Mouse (Mus musculus): ENCODE results near the gene Def6.

- TF ChIP-seq POLR2A (IDR thresholded peaks at IDR 0.05; ENCODE audit: low read depth, low read length) (no peak), CTCF (IDR thresholded peaks at IDR 0.05; ENCODE audit: extremely low read depth, insufficient read length, insufficient replicate concordance, low read depth, low read length) (no peak)
Observed at GRCm38 (mm10) chr17:28246640-28247039, 39.1 kb downstream of the Def6 start.
